Mouse (Mus musculus) liver, embryonic 13.5 days (tissue): ENCODE results near the gene Fam198b. TPM values are rescaled to one million over a fixed set of nuclear protein-coding genes. Genes with fewer than 3 reads are reported as not detected.
A peak's percentile ranks its signal among the peaks of the same experiment; 100 is the strongest.

Experiments used
- ATAC-seq: fragments of 200-750 bp; cut with Nextera tagmentation; 2 replicates; pipeline ENCODE4 v1.8.0; 2017; ENCODE audit warnings: low read depth, mild to moderate bottlenecking, moderate number of reproducible peaks, moderate library complexity
- DNase-seq: peaks from one replicate; pipeline ENCODE4 v3.0.0; 2022
- H3K27ac ChIP-seq: fragments of 300-500 bp; sonication (generic); 2 replicates; pipeline ENCODE4 v1.5.1; 2015; ENCODE audit warnings: moderate library complexity, mild to moderate bottlenecking, inconsistent platforms
- H3K27me3 ChIP-seq: fragments of 300-500 bp; sonication (generic); 2 replicates; pipeline ENCODE4 v1.6.1; 2015; ENCODE audit warnings: mild to moderate bottlenecking, inconsistent platforms
- H3K36me3 ChIP-seq: fragments of 300-500 bp; sonication (generic); 2 replicates; pipeline ENCODE4 v1.6.1; 2015; ENCODE audit warnings: mild to moderate bottlenecking, inconsistent platforms
- H3K4me1 ChIP-seq: fragments of 300-500 bp; sonication (generic); replicated peaks from 2 replicates; pipeline ENCODE4 v1.6.1; 2015; ENCODE audit warnings: inconsistent platforms
- H3K4me2 ChIP-seq: fragments of 300-500 bp; sonication (generic); 2 replicates; pipeline ENCODE4 v1.6.1; 2015; ENCODE audit warnings: inconsistent platforms, mild to moderate bottlenecking, moderate library complexity
- H3K4me3 ChIP-seq: fragments of 300-500 bp; sonication (generic); replicated peaks from 2 replicates; pipeline ENCODE4 v1.5.1; 2015; ENCODE audit warnings: mild to moderate bottlenecking, inconsistent platforms
- H3K9ac ChIP-seq: fragments of 300-500 bp; sonication (generic); 2 replicates; pipeline ENCODE4 v1.6.1; 2015; ENCODE audit warnings: mild to moderate bottlenecking, inconsistent platforms
- H3K9me3 ChIP-seq: fragments of 300-500 bp; sonication (generic); replicated peaks from 2 replicates; pipeline ENCODE4 v1.6.1; 2016; ENCODE audit warnings: inconsistent platforms
- WGBS: fragments of 180-500 bp; shearing (Covaris S2); methylation state at CpG from one replicate; pipeline ENCODE4 v1.1.7; 2015; ENCODE audit not compliant: insufficient replicate concordance; 5-methylcytosine and 5-hydroxymethylcytosine counted together
- polyA plus RNA-seq: library from polyadenylated mRNA; unstranded; fragments of >200 nt; fragmentation: Nextera tagmentation; extraction: Ambion mirVana; gene quantifications from 2 replicates; pipeline ENCODE4 v1.2.1, GENCODE M21; 2015

Fam198b gene
- polyA plus RNA-seq, 1 experiment from 2014 or later, result 2.0 TPM

GRCm38 (mm10) chr3:79990480-79990879, 106.1 kb downstream of the Fam198b start:
- H3K4me3 ChIP-seq, result no peak overlapping the region
- DNase-seq (no peak), ATAC-seq (no peak)
- H3K27me3 ChIP-seq, result no peaks in the 10 kb centered on the region
- H3K36me3 ChIP-seq, result no peaks in the 10 kb centered on the region
- H3K4me2 ChIP-seq, result no peak overlapping the region
- peaks cover 32% of the 10 kb centered on the region for H3K4me1 ChIP-seq
- H3K9ac ChIP-seq, result no peak overlapping the region
- H3K9me3 ChIP-seq, result no peaks in the 10 kb centered on the region
- H3K27ac ChIP-seq, result no peak overlapping the region

DNA sequence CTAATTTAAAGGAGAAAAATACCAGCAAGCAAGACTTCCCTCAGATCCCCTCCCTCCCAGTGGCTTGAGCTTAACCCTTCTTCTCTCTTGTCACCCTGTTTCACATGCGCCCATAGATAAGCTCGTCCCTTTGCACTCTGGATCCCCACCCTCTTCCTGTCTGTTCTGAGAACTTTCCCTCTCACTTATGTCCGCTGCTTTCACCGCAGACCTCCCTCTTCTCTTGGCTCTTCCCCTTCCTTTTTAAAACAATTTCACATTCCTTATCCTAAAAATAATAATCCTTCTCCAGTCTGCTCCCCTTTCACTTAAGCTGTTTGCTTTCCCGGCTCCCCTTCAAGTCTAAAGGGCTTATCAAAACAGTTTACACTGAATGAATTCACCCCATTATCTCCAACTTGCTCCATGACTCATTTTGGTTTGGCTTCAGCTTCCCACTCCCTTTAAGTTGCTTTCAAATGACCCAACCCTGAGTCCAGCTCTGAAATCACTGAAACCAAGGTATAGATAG, 109.8 kb downstream of the Fam198b start:
- peak overlapping the region; percentile 24 for H3K4me3 ChIP-seq
- H3K27me3 ChIP-seq, result no peaks in the 10 kb centered on the region
- peaks cover 52% of the 10 kb centered on the region for H3K4me1 ChIP-seq
- H3K36me3 ChIP-seq, result no peaks in the 10 kb centered on the region
- H3K9ac ChIP-seq, result peak overlapping the region; percentile 49
- H3K27ac ChIP-seq, result peak overlapping the region; percentile 95
- WGBS, result 5% methylated on average over 5 of the region's 5 CpGs
- H3K9me3 ChIP-seq, result no peaks in the 10 kb centered on the region
- H3K4me2 ChIP-seq, result peak overlapping the region; percentile 57
- DNase-seq (peak; percentile 69), ATAC-seq (peak; percentile 90)

DNA sequence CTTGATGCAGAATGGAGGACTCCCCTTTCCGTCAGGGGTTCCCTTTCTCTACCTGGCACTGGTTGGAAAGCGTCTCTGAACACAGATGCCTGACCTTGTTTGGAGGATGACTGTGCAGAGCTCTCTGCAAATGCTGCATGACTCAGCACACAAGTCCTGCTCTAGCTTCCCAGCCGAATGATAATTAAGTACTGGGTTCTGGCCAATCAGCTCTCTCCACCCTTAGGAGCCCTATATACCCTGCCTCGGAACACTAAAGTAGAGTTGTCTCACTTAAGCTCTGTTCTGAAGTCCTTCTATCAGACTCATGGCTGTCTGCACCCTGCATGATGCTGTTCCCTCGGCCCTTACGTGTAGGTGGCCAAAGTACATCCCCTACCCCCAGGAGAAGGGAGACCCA, 111.4 kb downstream of the Fam198b start:
- peak; percentile 96 for ATAC-seq
- Histone ChIP-seq H3K4me3 (no peak overlapping the region), H3K4me2 (peak overlapping the region; percentile 56), H3K9me3 (no peaks in the 10 kb centered on the region), H3K27me3 (no peaks in the 10 kb centered on the region), H3K27ac (peak overlapping the region; percentile 95), H3K36me3 (no peaks in the 10 kb centered on the region), H3K9ac (peak overlapping the region; percentile 43; the same call in 1 of the 2 replicates), H3K4me1 (peaks cover 52% of the 10 kb centered on the region)
- 40% methylated on average over 6 of the region's 6 CpGs for WGBS
- peak; percentile 77 for DNase-seq

Other genes with a start within 250 kb of the Fam198b start
- gene Rxfp1, start 146.7 kb upstream of the Fam198b start, polyA plus RNA-seq, result not detected in 2 replicates
- gene Tmem144, start 31.8 kb upstream of the Fam198b start, polyA plus RNA-seq, result 1.9 and 2.7 TPM in 2 replicates